Mouse (Mus musculus) kidney, embryonic 16.5 days (tissue): ENCODE measurements around the gene Olfr649. TPM values are rescaled to one million over a fixed set of nuclear protein-coding genes. Genes with fewer than 3 reads are reported as not detected.

Experiments
- polyA plus RNA-seq: library from polyadenylated mRNA; unstranded; fragments of >200 nt; fragmentation: Nextera tagmentation; extraction: Ambion mirVana; gene quantifications from 2 replicates; pipeline ENCODE4 v1.2.1, GENCODE M21; 2015

Olfr649 gene
- polyA plus RNA-seq, 1 experiment from 2014 or later: not detected

Other genes starting within 250 kb of the Olfr649 start
- gene Olfr635, start 224.8 kb downstream of the Olfr649 start, polyA plus RNA-seq: 0.01 TPM in 2 replicates
- gene Olfr638, start 197.2 kb downstream of the Olfr649 start, polyA plus RNA-seq: not detected in 2 replicates
- gene Olfr639, start 178.7 kb downstream of the Olfr649 start, polyA plus RNA-seq: not detected in 2 replicates
- not detected in 2 replicates for gene Olfr640, start 170.4 kb downstream of the Olfr649 start, polyA plus RNA-seq
- gene Olfr641, start 160.5 kb downstream of the Olfr649 start, polyA plus RNA-seq: not detected in 2 replicates
- gene Olfr642, start 143.3 kb downstream of the Olfr649 start, polyA plus RNA-seq: not detected in 2 replicates
- gene 4930516K23Rik, start 134.5 kb downstream of the Olfr649 start, polyA plus RNA-seq: not detected in 2 replicates
- not detected in 2 replicates for gene Olfr644, start 124.1 kb downstream of the Olfr649 start, polyA plus RNA-seq
- gene Olfr645, start 110.5 kb downstream of the Olfr649 start, polyA plus RNA-seq: not detected in 2 replicates
- gene Olfr646, start 91.1 kb downstream of the Olfr649 start, polyA plus RNA-seq: not detected in 2 replicates
- gene Ubqln5, start 66.2 kb downstream of the Olfr649 start, polyA plus RNA-seq: not detected in 2 replicates
- not detected in 2 replicates for gene Olfr643, start 58.6 kb downstream of the Olfr649 start, polyA plus RNA-seq
- gene Ubqln3, start 52.7 kb downstream of the Olfr649 start, polyA plus RNA-seq: not detected in 2 replicates
- not detected in 2 replicates for gene Ubqlnl, start 45.4 kb downstream of the Olfr649 start, polyA plus RNA-seq
- gene Olfm5, start 31.2 kb downstream of the Olfr649 start, polyA plus RNA-seq: not detected in 2 replicates
- gene Olfr648, start 12.6 kb downstream of the Olfr649 start, polyA plus RNA-seq: 0.15 and 0.19 TPM in 2 replicates
- 2.3 and 2.6 TPM in 2 replicates for gene Trim6, start 22.8 kb upstream of the Olfr649 start, polyA plus RNA-seq
- 1.9 and 2.5 TPM in 2 replicates for gene Trim34a, start 48.5 kb upstream of the Olfr649 start, polyA plus RNA-seq
- gene Trim5, start 92.1 kb upstream of the Olfr649 start, polyA plus RNA-seq: 0.22 and 0.37 TPM in 2 replicates
- 6.1 TPM in 2 replicates for gene Trim12a, start 119.5 kb upstream of the Olfr649 start, polyA plus RNA-seq
- gene Trim34b, start 133.5 kb upstream of the Olfr649 start, polyA plus RNA-seq: 0.27 TPM in 1 of 2 replicates, not detected in the other
- gene Trim12c, start 157.4 kb upstream of the Olfr649 start, polyA plus RNA-seq: 2.8 and 3.0 TPM in 2 replicates
- 0.09 and 0.12 TPM in 2 replicates for gene Trim30b, start 173.9 kb upstream of the Olfr649 start, polyA plus RNA-seq
- 0.13 and 0.21 TPM in 2 replicates for gene Trim30c, start 204.9 kb upstream of the Olfr649 start, polyA plus RNA-seq